Mouse (Mus musculus) small intestine, adult 2 months (tissue): ENCODE measurements around the gene Fam118b.
A peak's percentile ranks its signal among the peaks of the same experiment; 100 is the strongest.

Experiments used
- CTCF ChIP-seq: fragments of 200-500 bp; IDR thresholded peaks from 2 replicates; pipeline ENCODE4 v1.5.1; 2012; ENCODE audit warnings: low read depth, mild to moderate bottlenecking, control low read depth, inconsistent platforms, low read length, moderate library complexity, mixed read lengths; ENCODE audit not compliant: insufficient replicate concordance, insufficient read length; ENCODE audit errors: extremely low read depth
- POLR2A ChIP-seq: fragments of 200-500 bp; IDR thresholded peaks from 2 replicates; pipeline ENCODE4 v1.6.1; 2012; ENCODE audit warnings: low read depth, mild to moderate bottlenecking, control low read depth, inconsistent platforms, low read length, moderate library complexity

- no peak for TF ChIP-seq CTCF
- peak; percentile 92 for TF ChIP-seq POLR2A
Observed at GRCm38 (mm10) chr9:35210542-35211474, 56.8 kb downstream of the Fam118b start, which contains the start of gene Foxred1.
